Mouse (Mus musculus) E14TG2a.4 (cell line): Measurements from ENCODE around the gene Cpm.

Experiments
- CTCF ChIP-seq: conservative IDR thresholded peaks from 2 replicates; pipeline ENCODE4 v1.5.1; 2014; ENCODE audit warnings: low read length
- NANOG ChIP-seq: IDR thresholded peaks from 2 replicates; pipeline ENCODE4 v1.6.1; 2014; ENCODE audit warnings: borderline replicate concordance, low read length, mixed read lengths
- POU5F1 ChIP-seq: IDR thresholded peaks from 2 replicates; pipeline ENCODE4 v1.6.1; 2014; ENCODE audit warnings: low read length, borderline replicate concordance

- TF ChIP-seq CTCF (no peak), POU5F1 (no peak), NANOG (no peak)
Observed at GRCm38 (mm10) chr10:117687018-117687417, 57.7 kb downstream of the Cpm start.
